In genomic region chr2:71269332-71269731, GRCm38 (mm10) we compare ENCODE assay signal across 24 mouse cellular contexts. TPM values are rescaled to one million over a fixed set of nuclear protein-coding genes. Genes with fewer than 3 reads are reported as not detected.
DNase-seq lines count a peak whose midpoint lies in the region; ATAC-seq and TF ChIP-seq lines count a peak whose summit lies in the region.
"Had no signal": no experiment of that assay in that cellular context is flagged by ENCODE, and none has a peak within 500 bp of the region (broad histone marks: within the 10 kb centered on the region; RNA-seq: fewer than 3 reads in every experiment).

No protein-coding gene starts in this region.

- peak overlapping the region; percentile 1; the same call in 1 of the 2 replicates for H3K27ac ChIP-seq in liver, embryonic 11.5 days (ENCODE audit: low read depth, low read length)
- no peak overlapping the region; the same call in 1 of the 2 replicates for H3K27ac ChIP-seq in liver, embryonic 14.5 days
- H3K27ac ChIP-seq: embryonic facial prominence, embryonic 12.5 days; embryonic facial prominence, embryonic 15.5 days; forebrain, embryonic 12.5 days; forebrain, embryonic 15.5 days; heart, embryonic 15.5 days; hindbrain, embryonic 14.5 days; hindbrain, postnatal 0 days had no signal

- no peaks in the 10 kb centered on the region for H3K9me3 ChIP-seq in liver, embryonic 11.5 days (ENCODE audit: control insufficient read depth, low read length)
- H3K9me3 ChIP-seq in liver, embryonic 14.5 days (ENCODE audit: control insufficient read depth, low read length), result no peaks in the 10 kb centered on the region
- H3K9me3 ChIP-seq: embryonic facial prominence, embryonic 12.5 days; embryonic facial prominence, embryonic 15.5 days; forebrain, embryonic 12.5 days; forebrain, embryonic 15.5 days; heart, embryonic 12.5 days; heart, embryonic 15.5 days had no signal

- TF ChIP-seq EP300 in liver, embryonic 14.5 days (IDR thresholded peaks at IDR 0.05; ENCODE audit: low read depth), result 0 out of 2 replicates have a peak, but pooled peaks have one; percentile 23

- peak; percentile 24 for DNase-seq in heart, adult 11 months
- no peak for DNase-seq in heart, postnatal 25 days (ENCODE audit: low spot score)
- no peak for DNase-seq in liver, embryonic 11.5 days (ENCODE audit: low spot score)
- DNase-seq in liver, embryonic 14.5 days (ENCODE audit: low read depth in 3 of 3, low spot score in 3 of 3), result peak in 2 of 3 experiments; percentile 62 to 70
- DNase-seq in testis, postnatal 10 days (ENCODE audit: low spot score), result no peak
- DNase-seq: adrenal gland, adult 2 months; adrenal gland, postnatal 14 days; cerebellum, adult 11 months; cerebellum, adult 2 months; cerebellum, adult 9-11 months; cerebellum, postnatal 25 days; heart, adult 18-20 months; heart, postnatal 10 days; heart, postnatal 4 days had no signal

- no peak overlapping the region for H3K4me2 ChIP-seq in liver, embryonic 11.5 days
- no peak overlapping the region for H3K4me2 ChIP-seq in liver, embryonic 14.5 days (ENCODE audit: low read depth)
- H3K4me2 ChIP-seq: embryonic facial prominence, embryonic 12.5 days; embryonic facial prominence, embryonic 15.5 days; forebrain, embryonic 12.5 days; forebrain, embryonic 15.5 days; heart, embryonic 12.5 days; heart, embryonic 15.5 days; hindbrain, embryonic 14.5 days had no signal

- no peaks in the 10 kb centered on the region for H3K27me3 ChIP-seq in liver, embryonic 11.5 days (replicated peaks; ENCODE audit: control insufficient read depth, insufficient read depth, low read length)
- no peaks in the 10 kb centered on the region for H3K27me3 ChIP-seq in liver, embryonic 14.5 days (ENCODE audit: control insufficient read depth, insufficient read depth, low read length)
- H3K27me3 ChIP-seq: embryonic facial prominence, embryonic 12.5 days; embryonic facial prominence, embryonic 15.5 days; forebrain, embryonic 12.5 days; forebrain, embryonic 15.5 days; heart, embryonic 12.5 days; heart, embryonic 15.5 days had no signal

- WGBS in liver, embryonic 11.5 days, result 19% methylated on average over 1 of the region's 1 CpGs
- 9% methylated on average over 1 of the region's 1 CpGs for WGBS in liver, embryonic 14.5 days (ENCODE audit: insufficient replicate concordance)

- intact Hi-C loops in heart, postnatal 25 days (cut with DNase I), result no loop called here

- no peak for TF ChIP-seq CTCF in liver, embryonic 14.5 days (IDR thresholded peaks at IDR 0.05; ENCODE audit: low read depth)

- H3K4me1 ChIP-seq in liver, embryonic 11.5 days (replicated peaks; ENCODE audit: control insufficient read depth, insufficient read depth, low read length), result peaks cover 14% of the 10 kb centered on the region
- peaks cover 12 to 28% of the 10 kb centered on the region in 2 experiments for H3K4me1 ChIP-seq in liver, embryonic 14.5 days (replicated peaks; ENCODE audit: control insufficient read depth in 2 of 2, insufficient read depth in 2 of 2, low read length in 1 of 2)
- H3K4me1 ChIP-seq: forebrain, embryonic 12.5 days; forebrain, embryonic 15.5 days; heart, embryonic 12.5 days had no signal

- no peak overlapping the region for H3K4me3 ChIP-seq in liver, embryonic 11.5 days (ENCODE audit: low read depth, low read length)
- H3K4me3 ChIP-seq in liver, embryonic 14.5 days (ENCODE audit: insufficient read depth in 1 of 2, low read depth in 2 of 2, low read length in 2 of 2), result no peak overlapping the region
- H3K4me3 ChIP-seq: embryonic facial prominence, embryonic 12.5 days; embryonic facial prominence, embryonic 15.5 days; forebrain, embryonic 12.5 days; forebrain, embryonic 15.5 days; heart, embryonic 12.5 days; heart, embryonic 15.5 days had no signal

- peak; percentile 61 for ATAC-seq in liver, embryonic 11.5 days (replicated peaks; ENCODE audit: low FRiP score)
- peak; percentile 56; the same call in 1 of the 2 replicates for ATAC-seq in liver, embryonic 14.5 days (ENCODE audit: insufficient read depth)
- ATAC-seq in megakaryocyte, adult 5-6 weeks (ENCODE audit: poor library complexity, severe bottlenecking), result no peak
- ATAC-seq: forebrain, embryonic 15.5 days; hindbrain, postnatal 0 days; inflammation-experienced regulatory T-cells, adult 6 months had no signal

- no peak overlapping the region for H3K9ac ChIP-seq in liver, embryonic 11.5 days (ENCODE audit: low read depth, low read length)
- no peak overlapping the region for H3K9ac ChIP-seq in liver, embryonic 14.5 days (replicated peaks)
- H3K9ac ChIP-seq: embryonic facial prominence, embryonic 12.5 days; embryonic facial prominence, embryonic 15.5 days; forebrain, embryonic 12.5 days; forebrain, embryonic 15.5 days; heart, embryonic 12.5 days; heart, embryonic 15.5 days; hindbrain, embryonic 14.5 days had no signal

- H3K36me3 ChIP-seq in liver, embryonic 11.5 days (ENCODE audit: control insufficient read depth, insufficient read depth, low read length), result peaks cover 5% of the 10 kb centered on the region; the same call in 1 of the 2 replicates
- H3K36me3 ChIP-seq in liver, embryonic 14.5 days (replicated peaks; ENCODE audit: control insufficient read depth, insufficient read depth, low read depth), result peaks cover 5% of the 10 kb centered on the region; the same call in 1 of the 2 replicates

RNA-seq across cellular contexts. Expression of gene Dync1i2, which starts 57.8 kb away (rescaled TPM):
- total RNA-seq in heart, postnatal 25 days (2021), result 10 to 100 TPM; 55.8 to 63.1 TPM
- 78.5 and 82.2 TPM in 2 replicates for polyA plus RNA-seq in liver, embryonic 11.5 days (2014; fragmentation: Nextera tagmentation; extraction: Ambion mirVana)
- 15.2 and 24.8 TPM in 2 replicates for polyA plus RNA-seq in liver, embryonic 14.5 days (2012; rRNA removed)
- 29.9 and 36.7 TPM in 2 replicates for polyA plus RNA-seq in liver, embryonic 14.5 days (2014; fragmentation: Nextera tagmentation; extraction: Ambion mirVana)
- 119 and 139 TPM in 2 replicates for total RNA-seq in megakaryocyte, adult 5-6 weeks (2015)
- total RNA-seq in megakaryocyte, adult 5-6 weeks (2017), result 126 TPM in 2 replicates

Comparison
In these comparisons a context has a peak if more than half of its experiments do, and no peak if none do; other contexts are left out.
1. DNase-seq: peak in heart, adult 11 months (single experiment) and liver, embryonic 14.5 days (2 of 3); none in heart, postnatal 25 days (single experiment), liver, embryonic 11.5 days (single experiment) and testis, postnatal 10 days (single experiment).